Mouse (Mus musculus): ENCODE measurements at regions not wholly inside any gene's neighbourhood (a gene's known extent, or its start where the extent isn't known, plus 50 kb on each side); places are given as distances from the start of the nearest gene placed in this dataset.

DNA sequence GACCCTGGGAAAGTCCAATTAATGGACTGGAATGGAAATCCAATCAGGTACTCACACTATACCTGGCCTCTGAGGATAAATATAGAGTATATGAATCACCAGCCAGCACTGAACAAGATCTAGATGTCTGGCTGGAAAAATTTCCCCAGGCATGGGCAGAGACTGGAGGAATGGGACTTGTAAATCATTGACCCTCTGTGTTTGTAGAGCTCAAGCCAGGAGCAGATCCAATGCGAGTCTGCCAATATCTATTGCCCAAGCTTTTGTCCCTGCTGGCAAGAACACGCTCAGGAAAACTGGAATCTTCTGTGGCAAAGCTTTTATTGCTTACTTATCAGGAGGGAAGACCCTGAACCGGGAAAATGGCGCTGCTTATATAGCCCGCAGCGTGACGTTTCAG lies 77.8 kb downstream of the Mup20 start:
- TF ChIP-seq POLR2A (IDR thresholded peaks at IDR 0.05; ENCODE audit: control insufficient read depth, low read depth, low read length): no peak
- no peak for TF ChIP-seq CTCF (IDR thresholded peaks at IDR 0.05; ENCODE audit: control insufficient read depth, insufficient read depth, insufficient replicate concordance, low read depth, low read length)

Measured in testis, adult 2 months (tissue).